Mouse (Mus musculus): ENCODE results near the gene Rhbdd1. TPM values are rescaled to one million over a fixed set of nuclear protein-coding genes. Genes with fewer than 3 reads are reported as not detected.

Rhbdd1 gene
- total and polyA plus RNA-seq, 3 experiments: 12.6 to 21.8 (median 19.8) TPM

GRCm38 (mm10) chr1:82381946-82382345 lies 65.7 kb downstream of the Rhbdd1 start:
- Histone ChIP-seq H3K27ac (ENCODE audit: insufficient read depth, low read depth) (no peak overlapping the region), H3K9ac (ENCODE audit: insufficient read depth, low read depth) (no peak overlapping the region), H3K4me1 (ENCODE audit: control insufficient read depth in 1 of 2, insufficient read depth in 2 of 2) (no peaks in the 10 kb centered on the region), H3K9me3 (replicated peaks; ENCODE audit: low read length) (no peaks in the 10 kb centered on the region), H3K79me2 (replicated peaks; ENCODE audit: control insufficient read depth, extremely low read depth, insufficient read depth, poor library complexity, severe bottlenecking) (no peaks in the 10 kb centered on the region), H3K36me3 (replicated peaks in 1 of 2; ENCODE audit: control insufficient read depth in 1 of 2, insufficient read depth in 1 of 2, low read length in 1 of 2) (peaks cover 20 to 71% of the 10 kb centered on the region in 2 experiments), H3K27me3 (replicated peaks) (no peaks in the 10 kb centered on the region), H3K4me3 (replicated peaks in 1 of 3; ENCODE audit: low read depth in 2 of 3, low read length in 2 of 3, poor library complexity in 1 of 3) (no peak overlapping the region), H3K4me2 (ENCODE audit: insufficient read depth, low read depth, poor library complexity, severe bottlenecking) (no peak overlapping the region)
- in situ Hi-C loops (cut with MboI; ENCODE audit: low pct_ligation_motif_present, low pct_unique_long_range_greater_than_20kb, low sequenced_read_pairs) (no loop called here), dilution Hi-C loops (cut with MboI; ENCODE audit: extremely low pct_ligation_motif_present, extremely low pct_unique_long_range_greater_than_20kb, low sequenced_read_pairs) (no loop called here)
- no peak for DNase-seq (ENCODE audit: extremely low read depth)
- no peak for TF ChIP-seq MAFK (IDR thresholded peaks at IDR 0.05; ENCODE audit: insufficient replicate concordance, low read length)
- TF ChIP-seq JUN (IDR thresholded peaks at IDR 0.05; ENCODE audit: insufficient read depth, low read depth, low read length): no peak
- no peak for TF ChIP-seq JUND (conservative IDR thresholded peaks at IDR 0.05; ENCODE audit: low read depth, low read length)
- no peak for TF ChIP-seq RAD21 (IDR thresholded peaks at IDR 0.05; ENCODE audit: low read depth, low read length)
- 0 out of 4 replicates have a peak, but pooled peaks of 1 of the 2 experiments have one; percentile 20 for TF ChIP-seq CTCF (conservative IDR thresholded peaks at IDR 0.05 in 1 of 2, IDR thresholded peaks at IDR 0.05 in 1 of 2; ENCODE audit: low read depth in 2 of 2, low read length in 2 of 2)

DNA sequence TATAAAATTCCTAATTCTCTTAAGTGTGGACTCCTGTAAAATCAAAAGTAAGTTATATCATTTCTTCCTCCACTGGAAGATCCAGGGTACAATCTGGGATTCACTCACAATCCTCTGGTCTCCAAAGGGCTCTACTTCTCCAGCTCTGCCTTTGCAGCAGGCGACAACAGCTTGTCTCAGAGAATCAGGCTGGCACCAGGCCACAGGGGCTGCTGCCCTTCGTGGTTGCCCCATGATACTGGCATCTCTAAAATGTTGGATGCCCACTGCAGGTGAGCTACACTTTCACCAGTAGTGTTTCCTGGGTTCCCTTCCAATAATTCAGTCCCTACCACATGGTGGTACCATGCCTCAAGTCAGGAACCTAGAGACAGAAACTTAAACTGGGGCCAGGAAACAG lies 67.9 kb downstream of the Rhbdd1 start:
- Histone ChIP-seq H3K79me2 (replicated peaks; ENCODE audit: control insufficient read depth, extremely low read depth, insufficient read depth, poor library complexity, severe bottlenecking) (no peaks in the 10 kb centered on the region), H3K9ac (ENCODE audit: insufficient read depth, low read depth) (no peak overlapping the region), H3K27me3 (replicated peaks) (no peaks in the 10 kb centered on the region), H3K4me3 (replicated peaks in 1 of 3; ENCODE audit: low read depth in 2 of 3, low read length in 2 of 3, poor library complexity in 1 of 3) (no peak overlapping the region), H3K27ac (ENCODE audit: insufficient read depth, low read depth) (no peak overlapping the region), H3K4me2 (ENCODE audit: insufficient read depth, low read depth, poor library complexity, severe bottlenecking) (no peak overlapping the region), H3K9me3 (replicated peaks; ENCODE audit: low read length) (no peaks in the 10 kb centered on the region), H3K36me3 (replicated peaks in 1 of 2; ENCODE audit: control insufficient read depth in 1 of 2, insufficient read depth in 1 of 2, low read length in 1 of 2) (peaks cover 17 to 59% of the 10 kb centered on the region in 2 experiments), H3K4me1 (ENCODE audit: control insufficient read depth in 1 of 2, insufficient read depth in 2 of 2) (peaks cover 0 to 7% of the 10 kb centered on the region in 2 experiments; a peak in 2 of 4 replicates)
- TF ChIP-seq BHLHE40 (IDR thresholded peaks at IDR 0.05; ENCODE audit: low read depth, low read length) (no peak), GABPA (IDR thresholded peaks at IDR 0.05; ENCODE audit: insufficient replicate concordance, low read depth, low read length) (no peak), TCF12 (IDR thresholded peaks at IDR 0.05; ENCODE audit: low read depth, low read length) (no peak), RAD21 (IDR thresholded peaks at IDR 0.05; ENCODE audit: low read depth, low read length) (no peak), MEF2A (IDR thresholded peaks at IDR 0.05; ENCODE audit: borderline replicate concordance, low read depth, low read length) (no peak), RCOR1 (conservative IDR thresholded peaks at IDR 0.05; ENCODE audit: low read depth, low read length) (no peak), MAFK (IDR thresholded peaks at IDR 0.05; ENCODE audit: insufficient replicate concordance, low read length) (no peak), ZKSCAN1 (IDR thresholded peaks at IDR 0.05; ENCODE audit: borderline replicate concordance, low read depth, low read length) (no peak)
- dilution Hi-C loops (cut with MboI; ENCODE audit: extremely low pct_ligation_motif_present, extremely low pct_unique_long_range_greater_than_20kb, low sequenced_read_pairs): no loop called here
- DNase-seq (ENCODE audit: extremely low read depth): no peak
- in situ Hi-C loops (cut with MboI; ENCODE audit: low pct_ligation_motif_present, low pct_unique_long_range_greater_than_20kb, low sequenced_read_pairs): no loop called here

GRCm38 (mm10) chr1:82385054-82385453 lies 68.8 kb downstream of the Rhbdd1 start:
- H3K36me3 ChIP-seq (replicated peaks in 1 of 2; ENCODE audit: control insufficient read depth in 1 of 2, insufficient read depth in 1 of 2, low read length in 1 of 2): peaks cover 11 to 50% of the 10 kb centered on the region in 2 experiments
- no peak overlapping the region for H3K4me2 ChIP-seq (ENCODE audit: insufficient read depth, low read depth, poor library complexity, severe bottlenecking)
- dilution Hi-C loops (cut with MboI; ENCODE audit: extremely low pct_ligation_motif_present, extremely low pct_unique_long_range_greater_than_20kb, low sequenced_read_pairs): no loop called here
- no peak overlapping the region for H3K27ac ChIP-seq (ENCODE audit: insufficient read depth, low read depth)
- no peaks in the 10 kb centered on the region for H3K79me2 ChIP-seq (replicated peaks; ENCODE audit: control insufficient read depth, extremely low read depth, insufficient read depth, poor library complexity, severe bottlenecking)
- no peak overlapping the region for H3K9ac ChIP-seq (ENCODE audit: insufficient read depth, low read depth)
- H3K4me3 ChIP-seq (replicated peaks in 1 of 3; ENCODE audit: low read depth in 2 of 3, low read length in 2 of 3, poor library complexity in 1 of 3): no peak overlapping the region
- H3K27me3 ChIP-seq (replicated peaks): no peaks in the 10 kb centered on the region
- H3K4me1 ChIP-seq (ENCODE audit: control insufficient read depth in 1 of 2, insufficient read depth in 2 of 2): peaks cover 0 to 14% of the 10 kb centered on the region in 2 experiments; a peak in 2 of 4 replicates
- no peaks in the 10 kb centered on the region for H3K9me3 ChIP-seq (replicated peaks; ENCODE audit: low read length)
- in situ Hi-C loops (cut with MboI; ENCODE audit: low pct_ligation_motif_present, low pct_unique_long_range_greater_than_20kb, low sequenced_read_pairs): no loop called here
- DNase-seq (ENCODE audit: extremely low read depth): no peak
- no peak for TF ChIP-seq ZC3H11A (IDR thresholded peaks at IDR 0.05; ENCODE audit: low read depth, low read length)
- TF ChIP-seq USF1 (IDR thresholded peaks at IDR 0.05; ENCODE audit: low read depth, low read length): no peak
